Mouse (Mus musculus): ENCODE data around the gene Hspa8.
"Not testable (repeated sequence)": the region's sequence is repeated elsewhere in the genome, so short reads cannot be mapped to it uniquely, and the experiment has no call there.

Hspa8 gene

GRCm38 (mm10) chr9:40800675-40801612, at the start of gene Hspa8:
TSS of gene Hspa8 (plus strand) at chr9:40800984.
- peak; percentile 99 for DNase-seq (ENCODE audit: low read depth, low spot score)

GRCm38 (mm10) chr9:40751749-40752148, 49.0 kb upstream of the Hspa8 start:
- no peak for DNase-seq (ENCODE audit: low read depth, low spot score)

DNA sequence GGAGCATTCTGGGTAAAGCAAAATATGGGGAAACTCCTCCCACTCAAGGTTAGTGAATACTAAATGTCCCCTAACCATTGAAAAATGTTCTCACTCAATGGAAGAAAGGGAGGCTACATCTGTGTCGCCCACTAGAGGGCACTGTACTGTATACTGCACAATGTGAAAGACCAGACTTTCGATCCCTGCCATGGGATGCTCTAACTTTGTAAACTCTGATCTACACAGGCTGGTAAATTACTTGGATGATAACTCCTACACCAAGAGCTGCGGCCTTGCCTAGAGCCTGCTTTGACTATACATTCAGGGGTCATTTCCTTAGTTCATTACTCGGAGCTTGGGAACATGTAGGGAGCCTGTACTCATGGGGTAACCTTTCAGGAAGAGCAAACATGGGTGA, 44.4 kb upstream of the Hspa8 start:
- DNase-seq (ENCODE audit: low read depth, low spot score) = no peak

- DNase-seq (ENCODE audit: low read depth, low spot score) = peak; percentile 58
Measured at GRCm38 (mm10) chr9:40757105-40757626, 43.6 kb upstream of the Hspa8 start.

DNA sequence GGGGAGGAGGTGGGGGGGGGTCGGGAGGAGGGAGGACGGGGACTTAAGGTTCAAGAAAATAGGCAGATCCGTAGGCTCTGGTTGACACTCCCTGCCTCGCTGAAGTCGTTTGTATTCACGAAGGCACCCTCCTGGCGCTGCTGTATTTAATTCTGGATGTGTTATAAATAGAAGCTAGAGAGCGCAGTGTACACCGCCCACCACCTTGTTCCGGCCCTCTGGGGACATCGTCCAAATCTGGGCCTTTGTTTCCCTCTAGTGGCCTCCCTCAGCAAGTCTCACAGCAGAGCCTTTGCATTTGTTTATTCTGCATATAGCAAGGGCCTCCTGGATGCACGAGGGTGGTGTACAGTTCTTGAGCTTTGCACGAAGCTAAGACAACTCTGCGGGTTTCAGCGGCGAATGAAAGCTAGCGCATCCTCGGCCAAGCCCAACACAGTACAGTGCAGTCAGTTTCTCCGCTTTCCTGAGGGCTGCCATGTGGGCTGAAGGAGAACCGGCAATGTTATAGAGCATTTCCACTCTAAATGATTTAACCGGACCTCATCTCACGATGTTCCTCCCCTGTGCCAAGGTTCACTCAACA, 43.0 kb upstream of the Hspa8 start:
- DNase-seq (ENCODE audit: low read depth, low spot score) = peak; percentile 94

DNA sequence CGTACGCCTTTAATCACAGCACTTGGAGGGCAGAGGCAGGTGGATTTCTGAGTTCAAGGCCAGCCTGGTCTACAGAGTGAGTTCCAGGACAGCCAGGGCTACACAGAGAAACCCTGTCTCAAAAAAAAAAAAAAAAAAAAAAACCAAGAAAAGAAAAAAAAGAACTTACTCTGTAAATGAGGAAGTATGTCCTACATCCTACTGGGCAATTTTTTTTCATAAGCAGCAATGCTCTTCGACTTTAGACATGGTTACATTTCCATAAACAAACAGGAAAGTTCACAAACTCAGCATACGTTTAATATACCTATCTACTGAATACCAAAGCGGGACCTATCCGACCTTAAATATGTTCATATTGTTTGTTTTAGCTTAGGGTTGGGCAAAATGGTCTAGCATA, 38.4 kb upstream of the Hspa8 start:
- no peak for DNase-seq (ENCODE audit: low read depth, low spot score)

DNA sequence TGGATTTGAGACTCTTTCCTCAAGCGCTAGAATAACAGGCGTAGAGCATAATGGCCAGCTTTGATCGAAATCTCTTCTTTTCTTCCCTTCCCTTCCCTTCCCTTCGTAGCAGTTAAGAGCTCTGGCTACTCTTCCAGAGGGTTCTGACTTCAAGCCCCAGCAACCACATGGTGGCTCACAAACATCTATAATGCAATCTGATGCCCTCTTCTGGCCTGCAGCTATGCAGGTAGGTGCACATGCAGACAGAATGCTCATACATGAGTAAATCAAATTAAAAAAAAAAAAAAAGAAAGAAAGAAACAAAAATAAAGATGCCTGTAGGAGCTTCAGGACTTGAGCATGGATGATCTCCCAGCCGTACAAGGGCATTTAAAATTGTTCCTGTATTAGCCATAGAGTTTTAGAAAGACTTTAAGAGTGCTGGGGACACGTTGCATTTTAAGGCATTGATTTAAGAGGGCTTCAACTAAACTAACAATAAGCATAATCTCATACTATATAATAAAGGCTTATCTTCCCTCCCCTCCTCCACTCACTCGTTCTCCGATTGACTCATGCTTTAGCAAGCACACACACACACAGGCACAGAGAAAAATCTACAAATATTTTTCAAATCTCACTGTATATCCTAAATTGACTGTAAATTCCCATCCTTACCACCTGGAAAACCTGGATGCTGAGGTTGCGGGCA, 35.8 kb upstream of the Hspa8 start:
- DNase-seq (ENCODE audit: low read depth, low spot score) = no peak

DNA sequence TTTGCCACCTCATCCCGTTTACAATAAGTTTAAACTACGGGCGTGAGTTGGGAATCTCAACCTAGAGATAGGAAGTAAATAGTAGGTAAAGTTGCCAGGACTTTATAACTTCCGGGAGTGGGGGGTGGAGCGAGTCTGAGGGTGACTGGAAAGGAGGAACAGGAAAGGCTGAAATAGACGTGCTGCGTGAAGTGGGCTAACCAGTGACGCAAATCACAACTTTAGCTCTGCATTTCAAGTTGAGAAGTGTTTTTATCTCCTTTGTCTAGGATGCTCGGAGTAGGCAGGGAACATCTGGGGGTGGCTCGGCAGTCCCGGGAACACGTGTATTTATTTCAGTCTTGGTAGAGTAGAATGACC, 35.2 kb upstream of the Hspa8 start:
- peak; percentile 92 for DNase-seq (ENCODE audit: low read depth, low spot score)

DNA sequence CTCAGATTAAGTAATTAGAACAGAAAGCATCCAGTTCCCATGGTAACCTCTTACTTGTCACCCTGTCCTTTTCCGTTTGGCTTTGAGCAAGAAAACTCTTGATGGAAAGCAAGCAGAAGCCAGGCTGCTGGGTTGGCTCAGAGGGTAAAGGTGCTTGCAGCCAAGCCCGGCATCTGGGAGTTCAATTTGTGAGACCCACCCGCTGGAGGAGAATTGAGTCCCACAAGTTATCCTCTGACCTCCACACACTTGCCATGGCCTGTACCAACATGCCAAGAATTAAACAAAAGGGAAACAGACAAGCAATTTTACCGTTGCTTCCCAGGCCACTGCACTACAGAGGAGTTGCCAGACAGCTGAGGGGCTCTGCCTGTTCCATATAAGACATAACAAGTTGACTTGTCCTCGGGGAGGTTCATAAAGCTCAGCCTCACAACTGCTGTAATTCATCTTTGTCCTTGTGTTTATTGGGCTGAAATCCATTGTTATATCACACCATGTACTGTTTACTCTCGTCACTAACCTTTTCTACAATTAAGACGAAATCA, 34.7 kb upstream of the Hspa8 start:
- no peak for DNase-seq (ENCODE audit: low read depth, low spot score)

DNA sequence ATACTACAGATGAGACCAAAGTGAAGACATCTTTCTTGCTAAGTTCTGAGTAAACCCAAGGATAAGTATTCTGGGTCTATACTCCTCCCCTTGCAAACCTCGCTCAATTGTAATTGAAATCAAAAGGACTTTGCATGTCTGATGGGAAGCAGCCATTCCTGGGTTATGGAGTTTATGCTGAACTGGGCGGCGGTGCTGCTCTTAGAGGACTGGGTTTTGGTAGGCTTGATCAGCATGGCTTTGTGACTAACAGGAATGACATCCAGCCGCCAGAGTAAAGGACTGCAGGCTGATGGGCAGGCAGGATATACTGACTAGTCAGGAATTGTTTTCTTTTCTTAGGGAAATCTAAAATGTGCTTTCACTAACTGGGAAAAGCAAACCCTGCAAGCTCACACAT, 32.8 kb upstream of the Hspa8 start:
- no peak for DNase-seq (ENCODE audit: low read depth, low spot score)

DNA sequence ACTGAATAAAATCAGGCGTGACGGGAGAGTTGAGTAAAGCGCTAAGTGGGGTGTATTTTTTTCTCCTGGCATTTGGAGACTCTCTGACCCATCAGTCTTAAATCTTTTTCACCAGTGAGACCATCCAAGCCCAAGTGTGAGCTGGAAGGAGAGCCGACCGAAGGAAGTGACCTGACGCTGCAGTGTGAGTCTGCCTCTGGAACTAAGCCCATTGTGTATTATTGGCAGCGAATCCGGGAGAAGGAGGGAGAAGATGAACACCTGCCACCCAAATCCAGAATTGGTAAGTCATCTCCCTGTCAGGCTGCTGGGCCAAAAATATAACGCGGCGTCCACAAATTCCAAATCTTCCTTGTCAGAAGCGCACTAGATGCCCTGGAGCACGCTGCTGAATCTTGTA, 28.5 kb upstream of the Hspa8 start:
- no peak for DNase-seq (ENCODE audit: low read depth, low spot score)

GRCm38 (mm10) chr9:40773142-40773541, 27.6 kb upstream of the Hspa8 start:
- not testable (repeated sequence) for DNase-seq (ENCODE audit: low read depth, low spot score)

- DNase-seq (ENCODE audit: low read depth, low spot score) = no peak
Measured at GRCm38 (mm10) chr9:40773869-40774268, 26.9 kb upstream of the Hspa8 start.

GRCm38 (mm10) chr9:40776044-40776443, 24.7 kb upstream of the Hspa8 start:
- no peak for DNase-seq (ENCODE audit: low read depth, low spot score)

- DNase-seq (ENCODE audit: low read depth, low spot score) = no peak
Measured at GRCm38 (mm10) chr9:40776459-40777248, 24.1 kb upstream of the Hspa8 start.

GRCm38 (mm10) chr9:40780111-40780510, 20.7 kb upstream of the Hspa8 start:
- DNase-seq (ENCODE audit: low read depth, low spot score) = no peak

- DNase-seq (ENCODE audit: low read depth, low spot score) = no peak
Measured at GRCm38 (mm10) chr9:40780892-40781725, 19.7 kb upstream of the Hspa8 start.

GRCm38 (mm10) chr9:40781726-40782581, 18.8 kb upstream of the Hspa8 start:
- DNase-seq (ENCODE audit: low read depth, low spot score) = no peak

DNA sequence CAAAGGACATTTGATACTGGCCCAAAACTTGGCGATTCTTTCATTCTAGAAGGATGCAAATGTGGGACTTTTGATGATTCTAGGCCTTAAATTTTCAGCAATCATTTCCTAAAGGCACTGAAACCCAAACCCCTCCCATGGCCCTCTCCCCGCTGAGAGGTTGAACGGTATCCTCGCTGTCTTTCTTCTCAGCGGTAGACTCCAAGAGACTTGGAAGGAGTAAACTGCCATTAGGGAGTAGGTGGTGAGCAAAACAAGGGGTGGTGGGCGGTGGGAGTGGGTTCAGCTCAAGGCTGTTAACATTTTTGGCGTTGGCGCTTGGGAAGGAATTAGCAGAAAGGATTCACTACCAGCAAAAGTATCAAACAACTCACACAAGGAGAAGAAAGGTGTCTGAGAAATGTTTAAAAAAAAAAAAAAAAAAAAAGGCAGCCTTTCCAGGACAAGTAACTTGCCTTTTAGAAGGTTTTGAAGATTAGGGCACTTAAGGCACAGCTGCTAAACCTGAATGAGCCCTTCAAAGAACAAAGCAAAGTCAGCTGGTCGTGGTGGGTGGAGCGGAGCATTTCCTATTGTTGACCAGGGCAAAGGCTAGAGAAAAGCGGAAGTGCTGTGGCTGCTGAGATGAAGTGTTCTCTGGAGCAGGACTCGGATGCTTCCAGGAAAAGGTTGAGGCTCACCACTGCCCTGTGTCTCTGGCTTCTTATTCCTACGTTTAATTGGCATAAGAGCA, 17.0 kb upstream of the Hspa8 start:
- no peak for DNase-seq (ENCODE audit: low read depth, low spot score)
